Mouse (Mus musculus) CH12.LX (cell line): ENCODE measurements around the gene Sema3d. TPM values are rescaled to one million over a fixed set of nuclear protein-coding genes. Genes with fewer than 3 reads are reported as not detected.

ENCODE experiments used
- DNase-seq: peaks from one replicate; pipeline ENCODE4 v3.0.0-alpha.2; 2013; ENCODE audit errors: extremely low read depth
- H3K27ac ChIP-seq: 2 replicates; pipeline ENCODE4 v1.5.1; 2012; ENCODE audit warnings: low read depth, mild to moderate bottlenecking, control low read depth, moderate library complexity; ENCODE audit not compliant: insufficient read depth
- H3K27me3 ChIP-seq: replicated peaks from 2 replicates; pipeline ENCODE3; 2012; ENCODE audit warnings: inconsistent platforms
- H3K36me3 ChIP-seq, 2 experiments: replicated peaks in 1 of 2; 2 replicates each; pipeline versions ENCODE3 to v1.6.1; 2012; ENCODE audit warnings: inconsistent platforms in 1 of 2, low read length in 1 of 2, mild to moderate bottlenecking in 1 of 2, mixed read lengths in 1 of 2, moderate library complexity in 1 of 2; ENCODE audit not compliant: control insufficient read depth in 1 of 2, insufficient read depth in 1 of 2
- H3K4me1 ChIP-seq, 2 experiments: 2 replicates each; pipeline ENCODE4 v1.6.1; 2012; ENCODE audit warnings: inconsistent platforms in 1 of 2, moderate library complexity in 1 of 2; ENCODE audit not compliant: insufficient read depth in 2 of 2, control insufficient read depth in 1 of 2
- H3K4me2 ChIP-seq: 2 replicates; pipeline ENCODE4 v1.6.1; 2012; ENCODE audit warnings: low read depth, mild to moderate bottlenecking, control low read depth; ENCODE audit not compliant: poor library complexity, insufficient read depth, severe bottlenecking
- H3K4me3 ChIP-seq, 3 experiments: fragments of 150-350 bp in 1 of 3; sonication (generic) in 1 of 3; replicated peaks in 1 of 3; 2 replicates each; pipeline versions ENCODE3 to v1.5.1; 2011 to 2012; ENCODE audit warnings: low read depth in 2 of 3, low read length in 2 of 3, mild to moderate bottlenecking in 2 of 3, moderate library complexity in 2 of 3, control low read depth in 1 of 3, improper control_type of control experiment in 1 of 3, inconsistent platforms in 1 of 3, mixed read lengths in 1 of 3; ENCODE audit not compliant: poor library complexity in 1 of 3
- H3K79me2 ChIP-seq: replicated peaks from 2 replicates; pipeline ENCODE4 v1.6.1; 2012; ENCODE audit warnings: mild to moderate bottlenecking, moderate library complexity; ENCODE audit not compliant: control insufficient read depth, poor library complexity, insufficient read depth, severe bottlenecking; ENCODE audit errors: extremely low read depth
- H3K9ac ChIP-seq: 2 replicates; pipeline ENCODE4 v1.6.1; 2012; ENCODE audit warnings: low read depth, mild to moderate bottlenecking, control low read depth, moderate library complexity; ENCODE audit not compliant: insufficient read depth
- H3K9me3 ChIP-seq: replicated peaks from 2 replicates; pipeline ENCODE3; 2012; ENCODE audit warnings: low read length, inconsistent platforms, mixed read lengths
- BHLHE40 ChIP-seq: IDR thresholded peaks from 2 replicates; pipeline ENCODE4 v1.6.1; 2011; ENCODE audit warnings: mild to moderate bottlenecking, low read depth, low read length, improper control_type of control experiment
- CTCF ChIP-seq, 2 experiments: IDR thresholded peaks in 1 of 2; conservative IDR thresholded peaks in 1 of 2; 2 replicates each; pipeline ENCODE4 v1.5.1; 2011 to 2012; ENCODE audit warnings: low read depth in 2 of 2, low read length in 2 of 2, improper control_type of control experiment in 1 of 2, inconsistent platforms in 1 of 2, mild to moderate bottlenecking in 1 of 2, moderate library complexity in 1 of 2
- E2F4 ChIP-seq: IDR thresholded peaks from 2 replicates; pipeline ENCODE4 v1.6.1; 2011; ENCODE audit warnings: low read depth, low read length, improper control_type of control experiment; ENCODE audit not compliant: insufficient replicate concordance
- ELF1 ChIP-seq: IDR thresholded peaks from 2 replicates; pipeline ENCODE4 v1.6.1; 2014; ENCODE audit warnings: low read depth, mild to moderate bottlenecking, inconsistent platforms, low read length, improper control_type of control experiment
- GABPA ChIP-seq: IDR thresholded peaks from 2 replicates; pipeline ENCODE4 v1.6.1; 2012; ENCODE audit warnings: low read depth, low read length, improper control_type of control experiment, inconsistent platforms; ENCODE audit not compliant: insufficient replicate concordance
- HCFC1 ChIP-seq: IDR thresholded peaks from 2 replicates; pipeline ENCODE4 v1.6.1; 2012; ENCODE audit warnings: low read depth, mild to moderate bottlenecking, inconsistent platforms, low read length, improper control_type of control experiment
- IRF4 ChIP-seq: IDR thresholded peaks from 2 replicates; pipeline ENCODE4 v1.6.1; 2014; ENCODE audit warnings: low read depth, mild to moderate bottlenecking, inconsistent platforms, low read length, improper control_type of control experiment
- JUN ChIP-seq: IDR thresholded peaks from 2 replicates; pipeline ENCODE4 v1.6.1; 2011; ENCODE audit warnings: low read depth, mild to moderate bottlenecking, low read length, improper control_type of control experiment, moderate library complexity; ENCODE audit not compliant: insufficient read depth
- MAX ChIP-seq: IDR thresholded peaks from 2 replicates; pipeline ENCODE4 v1.6.1; 2011; ENCODE audit warnings: low read length, improper control_type of control experiment
- MYC ChIP-seq: IDR thresholded peaks from 2 replicates; pipeline ENCODE4 v1.6.1; 2011; ENCODE audit warnings: low read depth, mild to moderate bottlenecking, improper control_type of control experiment, low read length
- NELFE ChIP-seq: IDR thresholded peaks from 2 replicates; pipeline ENCODE4 v1.6.1; 2011; ENCODE audit warnings: low read depth, low read length, improper control_type of control experiment
- PAX5 ChIP-seq: IDR thresholded peaks from 2 replicates; pipeline ENCODE4 v1.6.1; 2012; ENCODE audit warnings: low read length, inconsistent platforms, mixed read lengths
- POLR2AphosphoS2 ChIP-seq: IDR thresholded peaks from 2 replicates; pipeline ENCODE4 v1.6.1; 2011; ENCODE audit warnings: low read depth, low read length, improper control_type of control experiment
- RAD21 ChIP-seq: IDR thresholded peaks from 2 replicates; pipeline ENCODE4 v1.6.1; 2011; ENCODE audit warnings: low read depth, mild to moderate bottlenecking, low read length, improper control_type of control experiment, moderate library complexity
- SIN3A ChIP-seq: IDR thresholded peaks from 2 replicates; pipeline ENCODE4 v1.6.1; 2012; ENCODE audit warnings: low read length, improper control_type of control experiment, inconsistent platforms
- USF1 ChIP-seq: IDR thresholded peaks from 2 replicates; pipeline ENCODE4 v1.6.1; 2014; ENCODE audit warnings: low read depth, mild to moderate bottlenecking, inconsistent platforms, low read length, improper control_type of control experiment
- USF2 ChIP-seq: conservative IDR thresholded peaks from 2 replicates; pipeline ENCODE4 v1.6.1; 2011; ENCODE audit warnings: low read depth, low read length, improper control_type of control experiment
- ZC3H11A ChIP-seq: IDR thresholded peaks from 2 replicates; pipeline ENCODE4 v1.6.1; 2012; ENCODE audit warnings: low read depth, mild to moderate bottlenecking, inconsistent platforms, low read length, improper control_type of control experiment
- ZKSCAN1 ChIP-seq: IDR thresholded peaks from 2 replicates; pipeline ENCODE4 v1.6.1; 2012; ENCODE audit warnings: low read depth, inconsistent platforms, low read length, improper control_type of control experiment, borderline replicate concordance
- dilution Hi-C: fragments of 300-500 bp; cut with MboI; formaldehyde crosslinking; loops from 2 replicates; pipeline ENCODE4 v1.14.3; 2020; ENCODE audit warnings: low sequenced_read_pairs; ENCODE audit not compliant: extremely low pct_unique_long_range_greater_than_20kb, extremely low pct_ligation_motif_present
- in situ Hi-C: fragments of 300-500 bp; cut with MboI; formaldehyde crosslinking; loops from 3 replicates; pipeline ENCODE4 v1.14.3; 2019; ENCODE audit warnings: low sequenced_read_pairs, low pct_ligation_motif_present, low pct_unique_long_range_greater_than_20kb, mixed read lengths
- polyA plus RNA-seq: library from polyadenylated mRNA; unstranded; fragments of >175 nt; gene quantifications from 2 replicates; pipeline ENCODE4 v1.2.1, GENCODE M21; 2012; ENCODE audit warnings: low read depth; ENCODE audit not compliant: insufficient read length
- total RNA-seq, 2 experiments: library from RNA; depleted of rRNA; stranded (reverse); fragments of 300-350 nt in 1 of 2; fragments of >200 nt in 1 of 2; gene quantifications; 2 replicates each; pipeline ENCODE4 v1.2.3; 2012 to 2014

Sema3d gene
- total and polyA plus RNA-seq, 3 experiments = not detected

- no peak overlapping the region for H3K4me3 ChIP-seq
- DNase-seq = no peak
- no peaks in the 10 kb centered on the region for H3K79me2 ChIP-seq
- in situ Hi-C loops (no loop called here), dilution Hi-C loops (no loop called here)
- no peak overlapping the region for H3K9ac ChIP-seq
- no peak overlapping the region for H3K4me2 ChIP-seq
- no peak overlapping the region for H3K27ac ChIP-seq
- peaks cover 25% of the 10 kb centered on the region for H3K9me3 ChIP-seq
- no peaks in the 10 kb centered on the region for H3K36me3 ChIP-seq
- no peaks in the 10 kb centered on the region for H3K4me1 ChIP-seq
- TF ChIP-seq MYC = no peak
- no peaks in the 10 kb centered on the region for H3K27me3 ChIP-seq
These were observed 196.6 kb downstream of the Sema3d start for GRCm38 (mm10) chr5:12579752-12580151.

- TF ChIP-seq MYC = no peak
- TF ChIP-seq JUN = no peak
- TF ChIP-seq NELFE = no peak
- no peak for TF ChIP-seq SIN3A
- no peak for TF ChIP-seq POLR2AphosphoS2
- TF ChIP-seq USF2 = no peak
- no peak for TF ChIP-seq GABPA
- TF ChIP-seq ZKSCAN1 = no peak
- no peak for TF ChIP-seq IRF4
- TF ChIP-seq MAX = no peak
- no peak for TF ChIP-seq CTCF (conservative IDR thresholded peaks at IDR 0.05 in 1 of 2, IDR thresholded peaks at IDR 0.05 in 1 of 2; ENCODE audit: low read depth in 2 of 2, low read length in 2 of 2)
- no peak for TF ChIP-seq PAX5
- no peak for TF ChIP-seq RAD21
- TF ChIP-seq HCFC1 = no peak
- TF ChIP-seq ELF1 = no peak
- TF ChIP-seq USF1 = no peak
- TF ChIP-seq ZC3H11A = no peak
- TF ChIP-seq E2F4 = no peak
- no peak for TF ChIP-seq BHLHE40
These were observed 199.4 kb downstream of the Sema3d start for GRCm38 (mm10) chr5:12582540-12582939.

More at GRCm38 (mm10) chr5:12582540-12582939, 199.4 kb downstream of the Sema3d start:
- Histone ChIP-seq H3K4me3 (no peak overlapping the region), H3K4me2 (no peak overlapping the region), H3K79me2 (no peaks in the 10 kb centered on the region), H3K9ac (no peak overlapping the region), H3K27me3 (no peaks in the 10 kb centered on the region), H3K9me3 (peaks cover 27% of the 10 kb centered on the region), H3K4me1 (no peaks in the 10 kb centered on the region), H3K36me3 (no peaks in the 10 kb centered on the region), H3K27ac (no peak overlapping the region)
- in situ Hi-C loops (no loop called here), dilution Hi-C loops (no loop called here)
- DNase-seq = no peak
